Mouse (Mus musculus) heart, adult 2 months (tissue): Measurements from ENCODE around the gene Zfp786. TPM values are rescaled to one million over a fixed set of nuclear protein-coding genes. Genes with fewer than 3 reads are reported as not detected.

Experiments
- DNase-seq, 2 experiments: peaks; one replicate each; pipeline ENCODE4 v3.0.0; 2021
- H3K27ac ChIP-seq: fragments of 200-600 bp; 2 replicates; pipeline ENCODE4 v1.8.1; 2022
- H3K27me3 ChIP-seq: fragments of 200-500 bp; 2 replicates; pipeline ENCODE4 v1.6.1; 2012; ENCODE audit warnings: mild to moderate bottlenecking, low read length, inconsistent platforms, mixed read lengths; ENCODE audit not compliant: control insufficient read depth, insufficient read depth
- H3K36me3 ChIP-seq: fragments of 200-500 bp; 2 replicates; pipeline ENCODE4 v1.6.1; 2012; ENCODE audit warnings: low read length, inconsistent platforms; ENCODE audit not compliant: control insufficient read depth, insufficient read depth
- H3K4me1 ChIP-seq: fragments of 200-500 bp; 2 replicates; pipeline ENCODE4 v1.6.1; 2011; ENCODE audit warnings: low read length; ENCODE audit not compliant: control insufficient read depth, insufficient read depth
- H3K4me3 ChIP-seq: fragments of 200-600 bp; 2 replicates; pipeline ENCODE4 v1.8.1; 2022
- H3K79me2 ChIP-seq: fragments of 200-500 bp; replicated peaks from 2 replicates; pipeline ENCODE4 v1.6.1; 2012; ENCODE audit warnings: mild to moderate bottlenecking, inconsistent platforms, low read length, moderate library complexity, mixed read lengths; ENCODE audit not compliant: control insufficient read depth, insufficient read depth
- H3K9ac ChIP-seq: fragments of 200-500 bp; 2 replicates; pipeline ENCODE4 v1.6.1; 2012; ENCODE audit warnings: low read depth, mild to moderate bottlenecking, control low read depth, inconsistent platforms, low read length, mixed read lengths
- CTCF ChIP-seq: fragments of 200-600 bp; IDR thresholded peaks from 2 replicates; pipeline ENCODE4 v1.8.1; 2022; ENCODE audit warnings: antibody characterized with exemption, mild to moderate bottlenecking, moderate library complexity
- EP300 ChIP-seq: fragments of 200-500 bp; IDR thresholded peaks from 2 replicates; pipeline ENCODE4 v1.6.1; 2011; ENCODE audit warnings: low read depth, low read length, control low read depth; ENCODE audit not compliant: insufficient read depth
- POLR2A ChIP-seq: fragments of 200-500 bp; IDR thresholded peaks from 2 replicates; pipeline ENCODE4 v1.6.1; 2011; ENCODE audit warnings: mild to moderate bottlenecking, low read depth, low read length, control low read depth; ENCODE audit not compliant: insufficient read depth
- WGBS: fragments of 180-500 bp; shearing (Covaris S2); methylation state at CpG from one replicate; pipeline ENCODE4 v1.1.7; 2018; 5-methylcytosine and 5-hydroxymethylcytosine counted together
- intact Hi-C: fragments of 180-260 bp; cut with DNase I; formaldehyde crosslinking; loops from one replicate; pipeline ENCODE4 v1.15.1; 2025
- polyA plus RNA-seq: library from polyadenylated mRNA; depleted of rRNA; stranded (reverse); fragments of >200 nt; gene quantifications from 2 replicates; pipeline ENCODE4 v1.2.3, GENCODE M21; 2012
- total RNA-seq, 2 experiments: library from RNA; stranded (reverse); gene quantifications; 2 replicates each; pipeline ENCODE4 v1.2.3; 2021

The Zfp786 gene
- total and polyA plus RNA-seq, 3 experiments: 0.20 to 0.78 (median 0.64) TPM

- Histone ChIP-seq H3K27me3 (no peaks in the 10 kb centered on the region), H3K4me1 (no peaks in the 10 kb centered on the region), H3K36me3 (no peaks in the 10 kb centered on the region), H3K9ac (no peak overlapping the region), H3K27ac (no peak overlapping the region), H3K79me2 (no peaks in the 10 kb centered on the region), H3K4me3 (no peak overlapping the region)
- DNase-seq: no peak
- no peak for TF ChIP-seq EP300
- peak; percentile 68 for TF ChIP-seq CTCF
- intact Hi-C loops: no loop called here
- 62% methylated on average over 10 of the region's 10 CpGs for WGBS
These were observed 36.4 kb downstream of the Zfp786 start for GRCm38 (mm10) chr6:47794106-47794830.

GRCm38 (mm10) chr6:47793284-47793683 is 37.4 kb downstream of the Zfp786 start:
- Histone ChIP-seq H3K4me1 (peaks cover 2% of the 10 kb centered on the region), H3K27me3 (no peaks in the 10 kb centered on the region), H3K79me2 (no peaks in the 10 kb centered on the region), H3K36me3 (peaks cover 3% of the 10 kb centered on the region), H3K9ac (no peak overlapping the region), H3K27ac (no peak overlapping the region), H3K4me3 (no peak overlapping the region)
- TF ChIP-seq EP300 (no peak), POLR2A (no peak), CTCF (no peak)
- WGBS: 66% methylated on average over 5 of the region's 5 CpGs
- no peak for DNase-seq
- intact Hi-C loops: no loop called here

- TF ChIP-seq POLR2A (no peak), CTCF (no peak), EP300 (no peak)
- intact Hi-C loops: no loop called here
- no peak overlapping the region for H3K9ac ChIP-seq
- no peaks in the 10 kb centered on the region for H3K27me3 ChIP-seq
- 82% methylated on average over 2 of the region's 2 CpGs for WGBS
- H3K36me3 ChIP-seq: peaks cover 3% of the 10 kb centered on the region
- no peak for DNase-seq
- no peaks in the 10 kb centered on the region for H3K79me2 ChIP-seq
- peaks cover 2% of the 10 kb centered on the region for H3K4me1 ChIP-seq
- no peak overlapping the region for H3K4me3 ChIP-seq
- no peak overlapping the region for H3K27ac ChIP-seq
These were observed 38.1 kb downstream of the Zfp786 start for GRCm38 (mm10) chr6:47792533-47792932.

GRCm38 (mm10) chr6:47790745-47791144 is 39.9 kb downstream of the Zfp786 start:
- no peak for DNase-seq
- H3K36me3 ChIP-seq: peaks cover 3% of the 10 kb centered on the region
- no peak for TF ChIP-seq POLR2A
- no peaks in the 10 kb centered on the region for H3K27me3 ChIP-seq
- no peak overlapping the region for H3K27ac ChIP-seq
- intact Hi-C loops: no loop called here
- H3K79me2 ChIP-seq: no peaks in the 10 kb centered on the region
- peaks cover 2% of the 10 kb centered on the region for H3K4me1 ChIP-seq
- no peak overlapping the region for H3K9ac ChIP-seq
- 41% methylated on average over 2 of the region's 2 CpGs for WGBS
- H3K4me3 ChIP-seq: no peak overlapping the region

GRCm38 (mm10) chr6:47788821-47789220 is 41.8 kb downstream of the Zfp786 start:
- intact Hi-C loops: loop anchor here (2.0 kb wide), 1 partner anchor 24 kb away; the partner anchor contains the start of gene Pdia4
- TF ChIP-seq CTCF: no peak
- TF ChIP-seq EP300: no peak
- TF ChIP-seq POLR2A: no peak

GRCm38 (mm10) chr6:47787941-47788736 is 42.5 kb downstream of the Zfp786 start:
- intact Hi-C loops: loop anchor here (2.0 kb wide), 1 partner anchor 25 kb away; the partner anchor contains the start of gene Pdia4
- Histone ChIP-seq H3K27me3 (no peaks in the 10 kb centered on the region), H3K4me1 (peaks cover 2% of the 10 kb centered on the region), H3K9ac (peak overlapping the region; percentile 98), H3K27ac (peak overlapping the region; percentile 94), H3K36me3 (peaks cover 3% of the 10 kb centered on the region), H3K79me2 (no peaks in the 10 kb centered on the region), H3K4me3 (peak overlapping the region; percentile 74)
- WGBS: 1% methylated on average over 18 of the region's 18 CpGs
- DNase-seq: peak; percentile 85 to 88
- peak; percentile 99 for TF ChIP-seq POLR2A
- TF ChIP-seq CTCF: no peak; the same call in 1 of the 2 replicates
- peak; percentile 88; the same call in 1 of the 2 replicates for TF ChIP-seq EP300

More at GRCm38 (mm10) chr6:47788821-47789220, 41.8 kb downstream of the Zfp786 start:
- peaks cover 2% of the 10 kb centered on the region for H3K4me1 ChIP-seq
- peak overlapping the region; percentile 74 for H3K4me3 ChIP-seq
- no peak for DNase-seq
- no peaks in the 10 kb centered on the region for H3K27me3 ChIP-seq
- H3K79me2 ChIP-seq: no peaks in the 10 kb centered on the region
- H3K36me3 ChIP-seq: peaks cover 3% of the 10 kb centered on the region
- 12% methylated on average over 3 of the region's 3 CpGs for whole genome bisulfite sequencing
- H3K9ac ChIP-seq: peak overlapping the region; percentile 98
- peak overlapping the region; percentile 94 for H3K27ac ChIP-seq
